Mouse (Mus musculus): ENCODE data around the gene Adgrl1.

The Adgrl1 gene

DNA sequence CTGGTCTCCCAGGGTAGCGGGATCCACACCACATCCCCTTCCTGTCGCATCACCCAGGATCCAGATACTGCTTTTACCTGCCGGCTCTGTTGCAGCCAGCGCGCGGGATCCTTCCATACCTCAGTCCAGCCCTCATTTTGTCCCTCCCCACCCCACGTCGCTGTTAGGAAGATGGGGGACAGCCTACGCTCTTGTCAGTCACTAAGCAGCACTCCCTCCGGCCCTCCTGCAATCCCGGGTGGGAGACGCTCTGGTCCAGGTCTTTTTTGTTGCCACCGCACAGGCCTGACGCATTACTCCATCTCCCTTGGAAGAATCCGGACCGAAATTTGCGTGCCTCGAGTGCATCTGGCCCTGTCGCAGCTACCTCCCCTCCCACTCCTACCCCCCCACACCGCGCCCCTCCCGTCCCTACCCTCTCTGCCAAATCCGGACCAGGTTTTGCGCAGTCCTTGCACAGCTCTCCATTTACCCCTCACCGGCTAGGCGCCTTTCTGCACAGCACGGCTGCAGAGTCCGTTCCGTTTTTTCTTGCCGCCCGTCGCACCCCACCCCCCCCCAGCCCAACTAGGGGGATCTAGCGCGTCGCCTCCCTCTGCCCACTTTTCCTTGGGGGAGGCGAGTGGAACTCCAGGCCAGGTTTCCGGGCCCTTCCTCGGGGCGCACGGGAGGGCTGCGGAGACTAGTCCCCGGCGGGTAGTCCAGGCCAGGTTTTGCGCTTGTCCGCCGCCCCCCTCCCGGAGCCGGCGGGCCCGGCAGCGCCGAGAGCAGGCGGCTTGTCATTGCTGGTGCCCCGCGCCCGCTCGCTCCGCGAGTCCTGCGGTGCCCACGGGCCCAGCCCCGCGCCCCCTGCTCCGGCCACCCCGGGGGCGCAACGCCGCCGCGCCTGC lies at the start of gene Adgrl1:
Gene Adgrl1 (plus strand): TSS at position 743 of the 890 bp plus-strand sequence.
- DNase-seq, result peak; percentile 78 to 79

DNA sequence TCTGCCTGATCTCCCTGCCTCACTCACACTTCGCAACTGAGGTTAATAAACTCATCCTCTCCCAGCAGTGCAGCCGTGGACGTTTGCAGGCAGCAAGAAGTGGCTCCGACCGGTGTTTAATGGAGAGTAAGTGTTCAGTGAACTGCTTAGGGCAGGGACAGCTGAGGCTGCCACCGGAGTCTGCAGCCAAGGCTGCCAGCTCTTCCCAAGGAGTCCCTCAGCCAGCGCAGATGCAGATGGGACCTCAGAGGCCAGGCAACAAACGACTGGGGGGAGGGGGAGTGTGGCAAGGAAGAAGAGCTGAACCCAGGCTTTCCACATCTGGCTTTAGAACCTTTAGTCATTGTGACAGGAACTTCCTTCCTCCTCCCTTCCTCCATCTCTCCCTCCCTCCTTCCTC lies 47.6 kb upstream of the Adgrl1 start:
- DNase-seq, result no peak

DNA sequence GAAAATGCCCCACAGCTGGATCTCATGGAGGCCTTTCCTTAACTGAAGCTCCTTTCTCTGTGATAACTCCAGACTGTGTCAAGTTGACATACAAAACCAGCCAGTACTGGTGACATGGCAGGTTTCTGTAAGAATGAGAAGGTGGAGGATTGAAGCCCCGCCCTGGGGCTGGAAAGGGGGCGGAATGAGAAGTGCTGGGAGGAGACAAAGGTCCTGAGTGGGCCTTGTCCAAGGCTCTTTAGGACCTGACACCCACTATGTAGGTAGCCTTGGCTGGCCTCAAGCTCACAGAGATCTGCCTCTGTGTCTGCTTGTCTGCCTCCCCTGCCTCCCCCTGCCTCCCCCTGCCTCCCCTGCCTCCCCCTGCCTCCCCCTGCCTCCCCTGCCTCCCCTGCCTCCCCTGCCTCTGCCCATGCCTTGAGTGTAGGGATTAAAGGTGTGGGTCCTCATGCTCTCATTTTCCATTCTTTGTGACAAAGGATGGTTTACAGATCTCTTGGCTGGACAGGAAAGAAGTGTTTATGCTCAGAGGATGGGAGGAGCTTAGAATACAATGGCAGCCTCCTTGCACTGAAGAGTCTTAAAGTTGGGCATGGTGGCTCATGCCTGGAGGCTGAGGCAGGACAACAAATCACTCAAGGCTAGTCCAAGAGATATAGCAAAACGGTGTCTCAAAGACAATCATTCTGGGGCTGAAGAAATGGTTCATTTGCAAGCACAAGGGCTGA lies 46.4 kb upstream of the Adgrl1 start:
- DNase-seq, result no peak

- DNase-seq, result no peak
These were observed 43.3 kb upstream of the Adgrl1 start for GRCm38 (mm10) chr8:83856486-83857065.

DNA sequence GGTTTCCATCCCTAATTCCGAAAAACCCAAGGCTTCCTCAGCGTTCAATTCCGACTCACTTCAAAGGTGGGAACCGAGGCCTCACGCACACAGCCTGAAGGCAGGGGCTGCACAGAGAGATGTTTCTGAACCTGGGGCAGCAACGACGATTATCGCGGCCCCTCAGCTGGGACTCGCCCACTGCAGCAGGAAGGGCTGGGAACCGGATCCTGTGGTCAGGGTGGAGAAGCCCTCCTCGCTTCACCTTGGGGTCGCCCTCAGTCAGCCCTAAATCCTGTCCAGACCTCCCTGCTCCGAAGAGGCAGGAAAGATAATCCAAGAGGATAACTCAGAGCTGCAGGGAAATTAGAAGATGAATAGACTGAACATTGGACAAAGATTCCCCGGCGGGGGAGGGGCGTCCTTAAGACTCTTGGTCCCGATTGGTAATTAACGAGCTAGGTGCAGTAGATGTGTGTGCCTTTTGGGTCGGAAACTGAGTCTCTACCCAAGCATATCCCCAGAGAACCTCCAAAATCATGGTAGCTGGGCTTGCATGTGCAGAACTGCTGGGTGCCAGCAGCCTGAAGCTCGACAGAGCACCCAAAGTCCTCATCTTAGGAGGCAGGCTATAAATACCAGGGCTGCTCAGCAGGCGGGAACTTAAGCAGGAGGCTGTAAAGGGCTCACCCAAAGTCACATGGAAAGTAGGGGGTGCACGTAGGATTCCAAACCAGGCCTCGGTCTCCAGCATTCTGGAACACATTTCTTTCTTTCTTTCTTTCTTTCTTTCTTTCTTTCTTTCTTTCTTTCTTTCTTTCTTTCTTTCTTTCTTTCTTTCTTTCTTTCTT lies 37.3 kb upstream of the Adgrl1 start:
- no peak for DNase-seq

DNA sequence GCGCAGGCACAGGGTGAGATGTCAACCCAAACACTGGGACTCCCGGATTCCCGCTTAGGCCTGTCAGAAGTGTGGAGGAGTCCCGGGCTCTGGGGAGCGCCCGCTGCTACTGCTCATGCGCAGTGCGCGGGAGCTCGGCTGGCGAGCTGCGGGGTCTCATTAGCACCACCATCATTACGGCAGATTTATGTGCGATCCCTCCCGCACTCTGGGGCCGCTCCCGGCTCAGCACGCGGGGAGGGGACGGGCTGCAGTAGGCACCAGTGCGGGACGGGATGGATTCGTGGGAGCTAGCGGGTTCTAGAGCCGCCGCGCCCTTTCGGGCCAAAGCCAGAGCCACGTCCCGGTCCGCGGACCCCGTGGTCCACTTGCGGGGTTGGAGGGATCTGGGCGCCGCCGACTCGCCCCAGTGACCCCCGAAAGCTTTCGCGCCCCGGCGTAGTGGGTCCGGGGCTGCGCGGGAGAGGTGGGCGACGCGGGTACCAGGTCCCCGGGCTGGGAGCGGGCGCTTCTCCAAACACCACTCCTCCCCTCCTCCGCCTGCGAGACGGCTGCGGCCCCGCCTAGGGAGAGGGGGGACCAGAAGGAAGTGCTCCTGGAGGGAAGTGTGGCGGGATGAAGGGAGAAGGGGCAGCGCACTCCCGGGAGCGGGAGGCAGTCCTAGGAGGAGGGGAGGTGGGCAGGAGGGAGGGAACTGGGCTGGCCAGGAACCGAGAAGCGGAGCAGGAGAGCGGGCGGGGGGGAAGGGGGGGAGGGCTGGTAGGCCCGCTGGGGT lies 24.8 kb upstream of the Adgrl1 start:
- no peak for DNase-seq

GRCm38 (mm10) chr8:83875656-83876040 lies 24.3 kb upstream of the Adgrl1 start:
- DNase-seq, result no peak

- DNase-seq, result no peak
These were observed 23.6 kb upstream of the Adgrl1 start for GRCm38 (mm10) chr8:83876080-83876837.

DNA sequence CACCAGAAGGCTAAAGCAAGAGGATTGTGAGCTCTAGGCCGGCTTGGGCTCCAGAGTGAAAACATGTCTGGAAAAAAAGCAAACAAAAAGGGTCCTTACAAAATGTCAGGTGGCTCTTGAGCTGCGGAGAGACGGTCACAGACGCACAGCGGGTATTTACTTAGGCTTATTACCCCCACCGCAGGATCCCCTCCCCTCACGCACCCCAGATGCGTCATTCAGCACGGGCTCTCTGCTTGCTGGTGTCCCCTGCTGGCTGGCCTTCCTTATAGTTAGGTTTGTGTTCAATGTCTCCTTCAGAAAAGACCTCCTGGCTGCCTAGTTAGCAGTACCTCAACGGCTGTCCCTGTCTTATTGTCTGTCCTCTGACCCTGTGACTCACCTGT lies 23.1 kb upstream of the Adgrl1 start:
- DNase-seq, result no peak

GRCm38 (mm10) chr8:83888409-83888808 lies 11.5 kb upstream of the Adgrl1 start:
- no peak for DNase-seq

- DNase-seq, result no peak
These were observed 7.8 kb upstream of the Adgrl1 start for GRCm38 (mm10) chr8:83892061-83892460.

GRCm38 (mm10) chr8:83893915-83894314 lies 6.0 kb upstream of the Adgrl1 start:
- DNase-seq, result peak; percentile 57 to 87

DNA sequence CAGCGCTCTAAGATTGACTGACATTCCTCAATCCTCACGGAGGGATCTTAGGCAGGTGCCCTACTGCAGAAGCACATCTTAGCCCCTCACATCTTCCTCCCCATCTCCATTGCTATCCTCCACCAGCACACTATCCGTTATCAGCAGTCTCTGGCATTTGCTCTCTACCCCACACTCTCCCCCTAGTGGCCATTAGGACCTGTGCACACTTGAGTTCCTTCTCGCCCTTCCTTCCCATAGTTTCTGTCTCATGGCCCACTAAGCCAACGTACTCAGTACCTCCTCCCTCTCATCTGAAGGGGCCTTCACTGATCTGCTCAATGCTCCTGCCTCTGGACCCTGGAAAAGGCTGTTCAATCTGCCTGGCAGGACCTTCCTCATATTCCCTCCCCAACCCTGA lies 4.0 kb upstream of the Adgrl1 start:
- peak in 1 of 2 experiments; percentile 33 for DNase-seq

DNA sequence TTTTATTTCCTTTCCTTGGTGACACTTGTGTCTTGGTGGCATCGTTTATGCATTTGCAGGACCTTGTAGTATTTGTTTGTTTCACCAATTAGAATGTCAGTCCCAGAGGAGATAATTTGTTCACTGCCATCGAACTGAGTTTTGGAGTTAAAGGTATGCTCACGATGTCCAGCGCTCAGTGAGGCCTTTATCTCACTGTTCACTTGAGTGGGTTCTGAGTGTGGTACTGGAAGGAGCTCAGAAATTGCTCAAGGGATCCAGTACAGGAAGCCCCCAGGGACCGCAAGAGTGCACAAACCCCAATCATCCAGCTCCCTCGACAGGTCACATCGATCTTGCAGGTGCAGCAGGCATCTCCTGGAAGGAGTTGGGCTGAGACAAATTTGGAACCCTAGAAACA lies 3.4 kb upstream of the Adgrl1 start:
- no peak for DNase-seq

DNA sequence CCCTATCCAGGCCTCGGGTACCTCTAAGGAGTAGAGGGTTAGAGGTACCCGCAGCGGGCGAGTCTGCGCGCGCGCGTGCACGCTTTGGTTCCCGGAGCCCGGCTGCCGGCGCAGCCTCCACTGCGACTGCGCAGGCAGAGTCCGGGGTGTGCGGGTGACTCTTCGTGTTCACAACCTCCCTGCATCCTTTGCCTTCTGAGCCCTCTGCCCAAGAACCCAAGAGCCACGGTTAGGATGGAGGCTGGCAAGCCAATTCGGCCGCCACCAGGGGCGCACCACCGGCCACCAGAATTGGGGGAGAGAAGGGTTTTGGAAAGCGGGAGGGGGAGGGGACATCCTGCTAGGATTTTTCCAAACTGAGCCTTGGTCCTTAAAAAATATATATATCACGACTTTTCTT lies 2.7 kb upstream of the Adgrl1 start:
- DNase-seq, result peak in 1 of 2 experiments; percentile 30

DNA sequence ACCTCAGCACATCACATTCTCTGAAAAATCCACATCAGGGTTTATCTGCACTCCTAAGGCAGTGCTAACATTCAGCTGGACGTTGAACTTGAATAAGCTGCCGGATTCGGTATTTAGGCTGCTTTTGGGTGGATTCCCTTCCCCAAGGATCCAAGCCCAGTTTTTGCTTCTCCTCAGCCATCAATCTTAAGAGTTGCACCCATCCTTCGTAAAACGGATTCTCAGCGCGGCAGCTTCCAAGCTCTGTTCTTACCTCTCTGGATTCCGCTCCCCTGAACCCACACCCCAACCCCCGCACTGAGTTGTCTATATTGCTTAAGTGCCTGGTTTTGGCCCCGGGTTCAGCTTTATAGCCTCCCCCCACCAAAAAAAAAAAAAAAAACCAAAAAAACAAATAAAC lies 1.4 kb upstream of the Adgrl1 start:
- peak in 1 of 2 experiments; percentile 32 for DNase-seq

GRCm38 (mm10) chr8:83898985-83899362 lies 931 bp upstream of the Adgrl1 start:
- peak; percentile 45 to 54 for DNase-seq

DNA sequence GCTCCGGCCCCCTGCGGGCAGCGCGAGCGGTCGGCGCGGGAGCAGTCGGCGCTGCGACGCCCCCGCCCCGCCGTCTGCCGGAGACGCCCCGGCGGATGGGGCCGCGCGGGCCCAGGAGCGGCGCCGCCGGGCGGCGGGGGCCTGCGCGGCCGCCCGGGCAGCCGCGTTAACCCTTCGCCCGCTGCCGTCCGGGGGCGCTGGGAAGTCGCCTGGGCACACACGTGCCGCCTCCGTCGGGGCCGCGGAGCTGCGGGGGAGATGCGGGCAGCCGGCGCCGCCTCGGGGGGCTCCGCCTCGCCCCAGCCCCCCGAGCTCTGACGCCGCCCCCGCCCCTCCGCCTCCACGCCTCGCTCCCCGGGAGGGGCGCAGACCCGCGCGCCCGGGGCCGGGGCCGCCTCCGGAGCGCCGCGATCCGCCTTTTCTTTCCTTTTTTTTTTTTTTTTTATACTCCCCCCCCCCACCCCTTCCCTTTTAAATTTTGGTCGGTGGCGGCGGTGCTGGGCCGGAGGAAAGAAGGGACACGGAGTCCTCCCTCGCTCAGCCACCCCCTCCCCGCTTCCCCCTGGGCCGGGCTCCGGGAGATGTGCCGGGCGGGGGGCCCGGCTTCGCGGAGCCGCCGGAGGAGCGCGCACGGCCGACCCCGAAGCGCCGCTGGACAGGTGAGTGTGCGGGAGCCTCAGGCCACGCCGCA lies 506 bp downstream of the Adgrl1 start:
- no peak for DNase-seq

GRCm38 (mm10) chr8:83900957-83901270 lies 1.0 kb downstream of the Adgrl1 start:
- no peak for DNase-seq

DNA sequence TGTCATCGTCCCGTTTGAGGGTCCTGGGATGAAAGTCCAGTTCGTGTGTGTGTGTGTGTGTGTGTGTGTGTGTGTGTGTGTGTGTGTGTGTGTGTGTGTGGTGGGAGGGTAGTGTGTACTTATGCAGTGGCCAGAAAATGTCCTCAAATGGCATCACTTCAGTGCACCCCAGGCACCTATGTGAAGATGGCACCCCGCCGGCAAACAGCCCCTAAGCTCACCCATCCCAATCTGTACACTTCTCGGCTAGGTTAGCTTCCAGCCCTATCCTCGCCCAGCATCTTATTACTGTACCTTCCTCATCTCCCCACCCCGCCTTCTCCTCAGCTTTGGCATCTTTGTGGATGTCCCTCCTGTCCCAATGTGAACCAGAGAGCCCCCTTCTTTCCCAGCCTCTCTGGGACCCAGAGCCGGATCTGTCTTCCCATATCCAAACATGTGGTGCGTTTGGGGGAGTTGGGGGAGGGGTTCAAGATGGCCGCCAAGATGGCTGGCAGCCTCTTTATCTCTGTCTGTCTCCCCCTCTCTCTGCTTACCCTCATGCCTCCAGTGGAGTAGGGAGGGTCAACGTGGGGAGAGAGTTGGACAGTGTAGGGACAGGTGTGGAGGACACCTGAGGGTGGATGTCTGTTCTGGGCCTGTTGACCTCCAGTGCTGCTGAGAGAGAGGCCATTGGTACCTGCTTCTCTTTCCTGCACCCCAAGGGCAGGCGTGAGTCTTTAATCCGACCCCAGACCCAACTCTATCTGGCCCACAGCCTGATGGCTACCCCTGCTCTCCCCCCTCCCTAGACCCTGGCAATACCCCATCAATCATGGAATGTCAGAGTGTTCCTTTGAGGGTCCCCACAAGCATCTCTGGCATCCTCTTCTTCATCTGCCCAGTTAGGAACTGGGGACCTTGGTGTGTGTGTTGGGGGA lies 1.9 kb downstream of the Adgrl1 start:
- DNase-seq, result no peak
